Mouse (Mus musculus) thymus, adult 2 months (tissue): ENCODE data around the gene Spx. TPM values are rescaled to one million over a fixed set of nuclear protein-coding genes. Genes with fewer than 3 reads are reported as not detected.

Source experiments
- DNase-seq: peaks from one replicate; pipeline ENCODE4 v3.0.0; 2021
- H3K27ac ChIP-seq: fragments of 200-500 bp; 2 replicates; pipeline ENCODE4 v1.5.1; 2012; ENCODE audit warnings: low read length, control low read depth; ENCODE audit not compliant: control insufficient read depth, insufficient read depth
- H3K27me3 ChIP-seq: fragments of 200-500 bp; 2 replicates; pipeline ENCODE4 v1.6.1; 2012; ENCODE audit warnings: mild to moderate bottlenecking, low read length, moderate library complexity, mixed read lengths; ENCODE audit not compliant: control insufficient read depth, insufficient read depth
- H3K36me3 ChIP-seq: fragments of 200-500 bp; 2 replicates; pipeline ENCODE4 v1.6.1; 2012; ENCODE audit warnings: mild to moderate bottlenecking, low read length, moderate library complexity; ENCODE audit not compliant: control insufficient read depth, insufficient read depth
- H3K4me1 ChIP-seq: fragments of 200-500 bp; replicated peaks from 2 replicates; pipeline ENCODE4 v1.6.1; 2012; ENCODE audit warnings: low read length; ENCODE audit not compliant: control insufficient read depth, insufficient read depth
- H3K4me3 ChIP-seq: fragments of 200-500 bp; 2 replicates; pipeline ENCODE4 v1.5.1; 2012; ENCODE audit warnings: mild to moderate bottlenecking, low read length, control low read depth, moderate library complexity; ENCODE audit not compliant: control insufficient read depth, insufficient read depth
- CTCF ChIP-seq: fragments of 200-500 bp; IDR thresholded peaks from 2 replicates; pipeline ENCODE4 v1.5.1; 2012; ENCODE audit warnings: mild to moderate bottlenecking, control low read depth, low read length, moderate library complexity, borderline replicate concordance; ENCODE audit not compliant: control insufficient read depth, poor library complexity, insufficient read depth; ENCODE audit errors: extremely low read depth
- POLR2A ChIP-seq: fragments of 200-500 bp; IDR thresholded peaks from 2 replicates; pipeline ENCODE4 v1.6.1; 2012; ENCODE audit warnings: mild to moderate bottlenecking, low read length, control low read depth, moderate library complexity; ENCODE audit not compliant: control insufficient read depth, poor library complexity, insufficient read depth; ENCODE audit errors: extremely low read depth
- WGBS: fragments of 180-500 bp; shearing (Covaris S2); methylation state at CpG from one replicate; pipeline ENCODE4 v1.1.7; 2018; 5-methylcytosine and 5-hydroxymethylcytosine counted together
- polyA plus RNA-seq: library from polyadenylated mRNA; depleted of rRNA; stranded (reverse); fragments of >200 nt; gene quantifications from 2 replicates; pipeline ENCODE4 v1.2.3, GENCODE M21; 2012

Spx gene
- polyA plus RNA-seq, 1 experiment, result 1.1 TPM

GRCm38 (mm10) chr6:142378576-142379330 is 34.5 kb upstream of the Spx start:
- peaks cover 23% of the 10 kb centered on the region for H3K36me3 ChIP-seq
- H3K27me3 ChIP-seq, result no peaks in the 10 kb centered on the region
- WGBS, result 96% methylated on average over 8 of the region's 8 CpGs
- no peak overlapping the region for H3K4me3 ChIP-seq
- no peak overlapping the region for H3K27ac ChIP-seq
- no peaks in the 10 kb centered on the region for H3K4me1 ChIP-seq
- TF ChIP-seq POLR2A (no peak), CTCF (no peak)
- no peak for DNase-seq

- Histone ChIP-seq H3K4me3 (no peak overlapping the region), H3K4me1 (no peaks in the 10 kb centered on the region), H3K27me3 (no peaks in the 10 kb centered on the region), H3K27ac (no peak overlapping the region), H3K36me3 (peaks cover 18% of the 10 kb centered on the region)
- 95% methylated on average over 6 of the region's 6 CpGs for WGBS
- DNase-seq, result no peak
- TF ChIP-seq CTCF (no peak), POLR2A (no peak)
These were observed 33.3 kb upstream of the Spx start for GRCm38 (mm10) chr6:142379961-142380360.

GRCm38 (mm10) chr6:142381615-142382014 is 31.6 kb upstream of the Spx start:
- Histone ChIP-seq H3K36me3 (peaks cover 6% of the 10 kb centered on the region), H3K27ac (no peak overlapping the region), H3K27me3 (no peaks in the 10 kb centered on the region), H3K4me1 (no peaks in the 10 kb centered on the region), H3K4me3 (no peak overlapping the region)
- DNase-seq, result no peak
- no peak for TF ChIP-seq POLR2A
- 96% methylated on average over 7 of the region's 7 CpGs for WGBS

- DNase-seq, result no peak
- Histone ChIP-seq H3K4me3 (no peak overlapping the region), H3K36me3 (no peaks in the 10 kb centered on the region), H3K27ac (no peak overlapping the region), H3K27me3 (no peaks in the 10 kb centered on the region), H3K4me1 (no peaks in the 10 kb centered on the region)
- TF ChIP-seq POLR2A, result no peak
- no peak for TF ChIP-seq CTCF
- WGBS, result 96% methylated on average over 9 of the region's 9 CpGs
These were observed 28.7 kb upstream of the Spx start for GRCm38 (mm10) chr6:142384521-142384920.

DNA sequence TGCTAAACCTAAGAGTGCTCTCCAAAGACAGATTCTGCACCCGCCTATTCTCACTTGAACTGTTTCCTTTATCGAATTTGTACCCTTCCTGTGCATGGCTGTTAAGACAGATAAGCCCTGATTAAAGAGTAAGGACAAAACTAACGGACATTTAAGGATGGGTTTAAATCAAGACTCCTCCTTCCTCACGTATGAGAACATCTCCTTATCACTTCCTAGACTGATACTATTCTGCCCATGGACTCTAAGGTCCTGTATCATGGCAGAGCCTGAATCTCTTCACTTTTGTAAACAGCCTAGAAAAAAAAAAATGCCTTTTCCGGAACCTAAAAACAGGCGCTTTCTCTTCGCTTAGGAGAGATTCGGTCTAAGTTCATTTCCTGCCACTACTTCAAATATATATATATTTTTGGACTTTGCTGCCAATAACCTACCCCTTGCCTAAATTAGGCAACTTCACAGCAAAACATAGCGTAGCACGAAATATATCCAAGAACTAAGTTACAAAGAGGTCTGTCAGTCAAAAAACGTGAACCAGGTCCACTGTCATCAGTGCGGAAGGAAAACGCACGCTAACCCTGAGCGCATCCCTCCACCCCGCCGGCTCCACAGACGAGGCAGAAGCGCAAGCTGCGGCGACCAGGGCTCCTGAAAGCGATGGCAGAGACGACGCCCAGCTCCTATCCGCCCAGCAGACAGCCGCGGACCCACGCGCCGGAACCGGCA is 26.8 kb upstream of the Spx start:
- Histone ChIP-seq H3K36me3 (no peaks in the 10 kb centered on the region), H3K4me1 (no peaks in the 10 kb centered on the region), H3K4me3 (peak overlapping the region; percentile 83), H3K27me3 (no peaks in the 10 kb centered on the region), H3K27ac (0 out of 2 replicates have a peak overlapping the region, but pooled peaks have one; percentile 1)
- WGBS, result under 1% methylated on average over 31 of the region's 31 CpGs
- TF ChIP-seq CTCF, result no peak
- TF ChIP-seq POLR2A, result no peak
- DNase-seq, result no peak

- Histone ChIP-seq H3K36me3 (no peaks in the 10 kb centered on the region), H3K4me1 (no peaks in the 10 kb centered on the region), H3K27me3 (no peaks in the 10 kb centered on the region), H3K27ac (0 out of 2 replicates have a peak within 1 kb of the TSS, but pooled peaks have one; percentile 1), H3K4me3 (peak within 1 kb of the TSS; percentile 83)
- DNase-seq, result peak; percentile 98
- WGBS, result under 1% methylated on average over 87 of the region's 87 CpGs
- peak; percentile 68 for TF ChIP-seq POLR2A
- TF ChIP-seq CTCF, result 0 out of 2 replicates have a peak, but pooled peaks have one; percentile 41
These were observed 26.1 kb upstream of the Spx start, which contains the start of the genes Recql and Golt1b for GRCm38 (mm10) chr6:142387011-142387754. TSS of gene Recql (minus strand) at chr6:142387087. TSS of gene Golt1b (plus strand) at chr6:142387221.

DNA sequence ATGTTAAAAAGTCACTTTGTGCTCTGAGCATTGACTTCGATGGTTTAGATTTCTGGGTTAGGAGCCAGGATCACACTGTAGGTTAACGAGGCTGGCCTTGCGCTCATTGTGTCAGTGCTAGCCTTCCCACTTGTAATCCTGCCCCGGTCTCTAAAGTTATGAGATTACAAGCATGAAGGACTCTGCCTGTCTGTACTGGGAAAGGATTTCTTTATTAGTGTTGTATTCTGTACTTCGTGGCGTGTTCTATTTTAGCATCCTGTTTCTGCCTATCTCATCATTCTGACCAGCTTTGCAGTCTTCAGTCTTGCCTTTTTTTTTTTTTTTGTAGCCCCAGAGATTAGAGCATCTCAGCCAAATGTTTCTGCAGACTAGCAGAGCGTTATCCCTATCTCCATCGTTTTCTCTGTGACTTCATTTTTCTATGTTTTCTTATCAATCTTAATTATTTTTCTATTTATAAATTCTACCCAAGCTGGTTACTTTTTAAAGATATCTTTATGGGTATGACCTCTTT is 25.4 kb upstream of the Spx start:
- no peak overlapping the region for H3K27ac ChIP-seq
- H3K36me3 ChIP-seq, result no peaks in the 10 kb centered on the region
- H3K4me3 ChIP-seq, result peak overlapping the region; percentile 63
- DNase-seq, result no peak
- H3K4me1 ChIP-seq, result no peaks in the 10 kb centered on the region
- WGBS, result 17% methylated on average over 8 of the region's 8 CpGs
- no peaks in the 10 kb centered on the region for H3K27me3 ChIP-seq
- TF ChIP-seq CTCF (no peak), POLR2A (no peak)
